In the genomic region with DNA sequence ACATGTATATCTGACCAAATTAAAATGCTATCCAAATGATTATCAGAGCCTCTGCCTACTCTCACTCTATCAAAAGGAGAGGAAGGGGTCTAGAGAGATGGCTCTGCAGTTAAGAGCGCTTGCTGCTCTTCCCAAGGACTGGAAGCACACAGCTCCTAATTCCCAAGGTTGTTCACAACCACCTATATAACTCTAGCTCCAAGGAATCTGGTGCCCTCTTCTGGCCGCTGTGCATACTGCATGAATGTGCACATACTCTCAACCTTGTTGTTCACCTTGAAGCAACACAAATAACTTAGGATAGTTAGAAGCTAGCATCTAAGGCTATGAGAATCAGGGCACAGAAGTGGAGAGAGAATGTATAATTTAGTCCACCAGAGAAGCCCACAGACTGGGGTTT, we compare ENCODE assay signal across 9 mouse cellular contexts.
DNase-seq lines count a peak whose midpoint lies in the region; ATAC-seq and TF ChIP-seq lines count a peak whose summit lies in the region.
"Had no signal": no experiment of that assay in that cellular context is flagged by ENCODE, and none has a peak within 500 bp of the region (broad histone marks: within the 10 kb centered on the region; RNA-seq: fewer than 3 reads in every experiment).

No protein-coding gene starts in this region.

- H3K27me3 ChIP-seq in heart, postnatal 0 days (ENCODE audit: control insufficient read depth, insufficient read depth, low read length): no peaks in the 10 kb centered on the region
- H3K27me3 ChIP-seq in embryonic facial prominence, embryonic 10.5 days (replicated peaks; ENCODE audit: low read depth, poor library complexity, severe bottlenecking): no peaks in the 10 kb centered on the region
- no peaks in the 10 kb centered on the region for H3K27me3 ChIP-seq in midbrain, embryonic 13.5 days
- H3K27me3 ChIP-seq: lung, embryonic 15.5 days had no signal

- DNase-seq in heart, postnatal 0 days (ENCODE audit: low spot score): peak; percentile 23
- no peak for DNase-seq in heart, postnatal 25 days (ENCODE audit: low spot score)
- peak; percentile 20 for DNase-seq in urinary bladder, postnatal 14 days (ENCODE audit: low spot score)
- no peak for DNase-seq in urinary bladder, postnatal 4 days (ENCODE audit: low spot score in 2 of 2)
- DNase-seq in embryonic facial prominence, embryonic 10.5 days (ENCODE audit: low spot score): peak; percentile 77
- DNase-seq in kidney, postnatal 25 days: peak; percentile 65 to 70
- DNase-seq in layer of hippocampus, adult 9-10 months (ENCODE audit: low spot score): no peak

- intact Hi-C loops in heart, postnatal 25 days (cut with DNase I): no loop called here

- peak; percentile 67 for TF ChIP-seq CTCF in heart, postnatal 0 days (IDR thresholded peaks at IDR 0.05; ENCODE audit: low read depth)

- H3K36me3 ChIP-seq in heart, postnatal 0 days (replicated peaks; ENCODE audit: control insufficient read depth, insufficient read depth, low read length): peaks cover 31% of the 10 kb centered on the region
- H3K36me3 ChIP-seq in embryonic facial prominence, embryonic 10.5 days (replicated peaks): peaks cover 18% of the 10 kb centered on the region
- peaks cover 20% of the 10 kb centered on the region for H3K36me3 ChIP-seq in midbrain, embryonic 13.5 days

- no peak overlapping the region for H3K9ac ChIP-seq in heart, postnatal 0 days (replicated peaks; ENCODE audit: low read depth, low read length)
- H3K9ac ChIP-seq in midbrain, embryonic 13.5 days (replicated peaks): no peak overlapping the region
- H3K9ac ChIP-seq: lung, embryonic 15.5 days had no signal

- H3K9me3 ChIP-seq in heart, postnatal 0 days (replicated peaks; ENCODE audit: control insufficient read depth, low read length): no peaks in the 10 kb centered on the region
- H3K9me3 ChIP-seq in embryonic facial prominence, embryonic 10.5 days: no peaks in the 10 kb centered on the region
- H3K9me3 ChIP-seq in midbrain, embryonic 13.5 days: no peaks in the 10 kb centered on the region
- H3K9me3 ChIP-seq: lung, embryonic 15.5 days had no signal

- no peak overlapping the region for H3K4me3 ChIP-seq in heart, postnatal 0 days (ENCODE audit: low read depth, low read length)
- no peak overlapping the region for H3K4me3 ChIP-seq in embryonic facial prominence, embryonic 10.5 days
- no peak overlapping the region for H3K4me3 ChIP-seq in midbrain, embryonic 13.5 days (replicated peaks)
- H3K4me3 ChIP-seq: lung, embryonic 15.5 days had no signal

- H3K4me1 ChIP-seq in heart, postnatal 0 days (ENCODE audit: control insufficient read depth, insufficient read depth): no peaks in the 10 kb centered on the region; the same call in 1 of the 2 replicates
- no peaks in the 10 kb centered on the region for H3K4me1 ChIP-seq in embryonic facial prominence, embryonic 10.5 days
- H3K4me1 ChIP-seq in midbrain, embryonic 13.5 days (replicated peaks): no peaks in the 10 kb centered on the region

- ATAC-seq in heart, postnatal 0 days (ENCODE audit: insufficient read depth, low read depth): no peak
- ATAC-seq in midbrain, embryonic 13.5 days: 0 out of 2 replicates have a peak, but pooled peaks have one; percentile 20

- TF ChIP-seq EP300 in heart, postnatal 0 days (IDR thresholded peaks at IDR 0.05; ENCODE audit: low read depth): no peak

- no peak overlapping the region for H3K4me2 ChIP-seq in heart, postnatal 0 days (ENCODE audit: low read depth, low read length)
- no peak overlapping the region for H3K4me2 ChIP-seq in midbrain, embryonic 13.5 days (replicated peaks)
- H3K4me2 ChIP-seq: lung, embryonic 15.5 days had no signal

- H3K27ac ChIP-seq in heart, postnatal 0 days (ENCODE audit: low read depth): no peak overlapping the region
- H3K27ac ChIP-seq in embryonic facial prominence, embryonic 10.5 days (replicated peaks): no peak overlapping the region
- H3K27ac ChIP-seq in midbrain, embryonic 13.5 days: no peak overlapping the region
- H3K27ac ChIP-seq: lung, embryonic 15.5 days had no signal

- WGBS in heart, postnatal 0 days: 34% methylated on average over 2 of the region's 2 CpGs
- WGBS in embryonic facial prominence, embryonic 10.5 days: 31% methylated on average over 2 of the region's 2 CpGs
- WGBS in midbrain, embryonic 13.5 days: 38% methylated on average over 2 of the region's 2 CpGs

Comparison
In these comparisons a context has a peak if more than half of its experiments do, and no peak if none do; other contexts are left out.
1. DNase-seq: peak in heart, postnatal 0 days (single experiment), urinary bladder, postnatal 14 days (single experiment), embryonic facial prominence, embryonic 10.5 days (single experiment) and kidney, postnatal 25 days (2 of 2); none in heart, postnatal 25 days (single experiment), urinary bladder, postnatal 4 days (0 of 2) and layer of hippocampus, adult 9-10 months (single experiment).